Mouse (Mus musculus): ENCODE data around the gene Samd5.

GRCm38 (mm10) chr10:9646391-9646790, 28.6 kb downstream of the Samd5 start:
- TF ChIP-seq CTCF (IDR thresholded peaks at IDR 0.05) (no peak), EP300 (IDR thresholded peaks at IDR 0.05) (no peak)

Data from lung, postnatal 0 days (tissue).